Mouse (Mus musculus) olfactory bulb, adult 2 months (tissue): ENCODE results near the gene Mogs. TPM values are rescaled to one million over a fixed set of nuclear protein-coding genes. Genes with fewer than 3 reads are reported as not detected.
A peak's percentile ranks its signal among the peaks of the same experiment; 100 is the strongest.

ENCODE experiments used
- H3K27ac ChIP-seq: fragments of 200-500 bp; 2 replicates; pipeline ENCODE4 v1.5.1; 2012; ENCODE audit warnings: low read depth, low read length; ENCODE audit not compliant: insufficient read depth
- H3K4me1 ChIP-seq: fragments of 200-500 bp; 2 replicates; pipeline ENCODE4 v1.6.1; 2012; ENCODE audit warnings: low read length; ENCODE audit not compliant: control insufficient read depth, insufficient read depth
- H3K4me3 ChIP-seq: fragments of 200-500 bp; 2 replicates; pipeline ENCODE4 v1.5.1; 2012; ENCODE audit warnings: mild to moderate bottlenecking, low read depth, low read length, moderate library complexity; ENCODE audit not compliant: insufficient read depth
- CTCF ChIP-seq: fragments of 200-500 bp; IDR thresholded peaks from 2 replicates; pipeline ENCODE4 v1.5.1; 2012; ENCODE audit warnings: low read depth, mild to moderate bottlenecking, low read length, moderate library complexity; ENCODE audit not compliant: insufficient read depth
- POLR2A ChIP-seq: fragments of 200-500 bp; IDR thresholded peaks from 2 replicates; pipeline ENCODE4 v1.6.1; 2012; ENCODE audit warnings: mild to moderate bottlenecking, low read depth, low read length, moderate library complexity; ENCODE audit not compliant: insufficient read depth
- WGBS: fragments of 180-500 bp; shearing (Covaris S2); methylation state at CpG from one replicate; pipeline ENCODE4 v1.1.7; 2018; 5-methylcytosine and 5-hydroxymethylcytosine counted together
- polyA plus RNA-seq: library from polyadenylated mRNA; stranded (reverse); fragments of >200 nt; gene quantifications from 2 replicates; pipeline ENCODE4 v1.2.4, GENCODE M21; 2012; ENCODE audit warnings: low replicate concordance; ENCODE audit not compliant: missing spikeins, insufficient read depth, insufficient read length

Gene Mogs
- polyA plus RNA-seq, 1 experiment = not detected

GRCm38 (mm10) chr6:83118369-83118768 is 3.1 kb downstream of the Mogs start:
- TF ChIP-seq CTCF (no peak), POLR2A (no peak)
- Histone ChIP-seq H3K4me1 (peaks cover 27% of the 10 kb centered on the region), H3K4me3 (no peak overlapping the region), H3K27ac (no peak overlapping the region)
- 76% methylated on average over 11 of the region's 11 CpGs for WGBS

- 74% methylated on average over 14 of the region's 14 CpGs for WGBS
- H3K4me3 ChIP-seq = no peak overlapping the region
- no peak for TF ChIP-seq CTCF
- TF ChIP-seq POLR2A = no peak
- peaks cover 27% of the 10 kb centered on the region for H3K4me1 ChIP-seq
- H3K27ac ChIP-seq = no peak overlapping the region
These were observed 3.8 kb downstream of the Mogs start for GRCm38 (mm10) chr6:83118825-83119733.

- Histone ChIP-seq H3K4me3 (no peak overlapping the region), H3K27ac (no peak overlapping the region), H3K4me1 (peaks cover 32% of the 10 kb centered on the region)
- WGBS = 64% methylated on average over 7 of the region's 7 CpGs
- TF ChIP-seq POLR2A (no peak), CTCF (no peak)
These were observed 4.4 kb downstream of the Mogs start for GRCm38 (mm10) chr6:83119734-83120051.

- no peak for TF ChIP-seq CTCF
- TF ChIP-seq POLR2A = peak; percentile 79
- Histone ChIP-seq H3K4me1 (peaks cover 27% of the 10 kb centered on the region), H3K4me3 (peak within 1 kb of the TSS; percentile 82), H3K27ac (peak within 1 kb of the TSS; percentile 74)
- WGBS = under 1% methylated on average over 38 of the region's 38 CpGs
These were observed 5.9 kb downstream of the Mogs start, which contains the start of gene Wbp1 for GRCm38 (mm10) chr6:83120930-83121862. Gene Wbp1 (minus strand): TSS chr6:83121559.

GRCm38 (mm10) chr6:83121863-83122710 is 6.8 kb downstream of the Mogs start:
- TF ChIP-seq CTCF = no peak
- no peak for TF ChIP-seq POLR2A
- H3K4me3 ChIP-seq = peak overlapping the region; percentile 82
- H3K4me1 ChIP-seq = peaks cover 27% of the 10 kb centered on the region
- peak overlapping the region; percentile 18 for H3K27ac ChIP-seq
- WGBS = 2% methylated on average over 52 of the region's 52 CpGs

- 89% methylated on average over 5 of the region's 5 CpGs for WGBS
- no peak overlapping the region for H3K4me3 ChIP-seq
- TF ChIP-seq CTCF (no peak), POLR2A (no peak)
- peaks cover 27% of the 10 kb centered on the region for H3K4me1 ChIP-seq
- no peak overlapping the region for H3K27ac ChIP-seq
These were observed 7.7 kb downstream of the Mogs start for GRCm38 (mm10) chr6:83122961-83123360.

GRCm38 (mm10) chr6:83124851-83125312 is 9.6 kb downstream of the Mogs start:
- H3K27ac ChIP-seq = no peak overlapping the region
- under 1% methylated on average over 30 of the region's 30 CpGs for WGBS

GRCm38 (mm10) chr6:83125331-83125730 is 10.0 kb downstream of the Mogs start, which contains the start of gene Ino80b:
Gene Ino80b (minus strand): TSS chr6:83125431.
- 24% methylated on average over 5 of the region's 5 CpGs for WGBS
- Histone ChIP-seq H3K4me1 (peaks cover 16% of the 10 kb centered on the region), H3K4me3 (peak within 1 kb of the TSS; percentile 87), H3K27ac (no peak within 1 kb of the TSS)
- TF ChIP-seq CTCF = no peak
- no peak for TF ChIP-seq POLR2A

More at GRCm38 (mm10) chr6:83124851-83125312, 9.6 kb downstream of the Mogs start:
- peaks cover 19% of the 10 kb centered on the region for H3K4me1 ChIP-seq
- no peak for TF ChIP-seq CTCF
- TF ChIP-seq POLR2A = no peak
- H3K4me3 ChIP-seq = peak overlapping the region; percentile 87
